Mouse (Mus musculus): ENCODE results near the gene Apobec2.

The Apobec2 gene

DNA sequence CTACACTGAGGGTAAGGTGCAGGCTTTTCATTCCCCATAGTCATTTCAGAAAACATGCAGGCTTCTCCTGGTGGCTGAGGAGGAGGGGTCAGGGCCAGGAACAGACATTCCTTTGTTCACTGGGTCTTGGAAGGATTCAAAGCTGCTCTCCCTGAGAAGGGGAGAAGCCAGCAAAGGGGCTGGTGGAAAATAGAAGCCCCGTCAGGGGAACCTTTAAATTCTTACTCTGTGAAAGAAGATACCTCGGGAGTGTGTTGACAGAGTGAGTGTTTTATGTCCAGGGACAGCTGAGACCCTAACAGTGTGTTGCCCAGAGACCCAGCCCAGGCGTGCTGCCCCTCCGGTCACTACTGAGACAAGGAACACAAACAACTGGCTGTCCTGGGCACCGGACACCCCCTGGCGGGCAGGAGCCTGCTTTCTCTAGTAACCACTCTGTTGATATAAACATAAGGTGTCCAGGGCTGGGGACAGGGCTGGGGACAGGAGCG is 4.7 kb upstream of the Apobec2 start:
- DNase-seq (ENCODE audit: extremely low read depth, low read depth), result no peak

DNA sequence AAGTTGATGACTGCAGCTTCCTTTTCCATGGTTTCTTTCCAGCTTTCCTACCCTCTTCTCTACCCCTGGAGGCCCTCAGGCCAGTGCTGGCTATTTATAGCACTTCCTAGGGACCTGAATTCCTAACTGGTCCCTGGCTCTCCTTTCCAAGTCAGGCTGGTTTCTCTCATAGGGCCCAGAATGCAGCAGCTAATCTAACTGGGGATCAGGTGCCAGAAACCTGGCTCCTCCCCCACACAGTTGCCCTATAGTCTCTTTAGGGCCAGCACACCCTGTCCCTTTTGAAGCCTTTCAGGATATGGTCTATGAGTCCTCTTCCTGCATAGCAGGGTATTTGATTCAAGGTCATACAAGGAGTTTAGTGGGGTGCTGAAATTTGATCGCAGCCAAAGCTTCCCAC is 3.8 kb upstream of the Apobec2 start:
- no peak for DNase-seq (ENCODE audit: extremely low read depth, low read depth)

DNA sequence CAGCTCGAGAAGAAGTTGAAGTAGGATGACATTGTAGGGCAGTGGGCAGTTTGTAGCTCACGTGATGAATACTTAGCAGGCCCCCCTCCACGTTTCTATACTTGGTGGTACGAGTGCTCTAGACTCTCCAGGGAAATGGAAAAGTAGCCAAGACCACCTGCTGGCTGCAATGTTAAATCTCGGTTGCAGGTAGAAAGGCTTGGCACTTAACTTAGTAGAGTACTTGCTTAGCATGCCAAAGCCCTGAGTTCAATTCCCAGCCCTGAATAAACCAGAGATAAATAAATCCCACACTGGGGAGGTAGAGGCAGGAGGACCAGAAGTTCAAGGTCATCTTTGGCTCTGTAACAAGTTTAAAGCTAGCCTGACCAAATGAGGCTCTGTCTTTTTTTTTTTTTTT is 1.7 kb upstream of the Apobec2 start:
- DNase-seq (ENCODE audit: extremely low read depth, low read depth), result no peak

DNA sequence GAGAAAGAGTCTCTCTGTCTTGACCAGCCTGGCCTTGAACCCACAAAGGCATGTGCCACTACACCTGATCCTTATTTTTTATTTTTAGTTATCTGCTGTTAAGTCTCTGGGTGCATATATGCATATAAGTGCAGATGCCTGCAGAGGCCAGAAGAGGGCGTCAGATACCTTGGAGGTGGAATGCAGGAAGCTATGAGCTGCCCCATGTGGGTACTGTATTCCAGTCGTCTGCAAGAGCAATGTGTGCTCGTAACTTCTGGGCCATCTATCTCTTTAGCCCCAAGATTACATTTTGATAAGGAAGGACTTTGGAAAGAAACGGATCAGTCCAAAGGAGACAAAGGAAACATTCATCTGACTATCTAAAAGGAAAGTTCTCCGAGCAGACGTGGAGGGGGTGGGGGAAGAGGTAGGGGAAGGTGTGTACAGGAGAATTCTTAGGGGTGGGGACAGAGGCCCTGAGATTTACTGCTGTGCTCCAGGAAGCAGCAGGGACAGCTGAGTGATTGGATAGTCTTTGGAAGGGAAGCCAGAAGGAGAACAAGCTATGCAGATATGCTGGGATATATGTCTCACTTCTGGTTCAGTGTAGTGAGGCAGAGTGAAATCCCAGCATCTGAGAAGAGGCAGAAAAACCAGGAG is 1.1 kb upstream of the Apobec2 start:
- no peak for DNase-seq (ENCODE audit: extremely low read depth, low read depth)

DNA sequence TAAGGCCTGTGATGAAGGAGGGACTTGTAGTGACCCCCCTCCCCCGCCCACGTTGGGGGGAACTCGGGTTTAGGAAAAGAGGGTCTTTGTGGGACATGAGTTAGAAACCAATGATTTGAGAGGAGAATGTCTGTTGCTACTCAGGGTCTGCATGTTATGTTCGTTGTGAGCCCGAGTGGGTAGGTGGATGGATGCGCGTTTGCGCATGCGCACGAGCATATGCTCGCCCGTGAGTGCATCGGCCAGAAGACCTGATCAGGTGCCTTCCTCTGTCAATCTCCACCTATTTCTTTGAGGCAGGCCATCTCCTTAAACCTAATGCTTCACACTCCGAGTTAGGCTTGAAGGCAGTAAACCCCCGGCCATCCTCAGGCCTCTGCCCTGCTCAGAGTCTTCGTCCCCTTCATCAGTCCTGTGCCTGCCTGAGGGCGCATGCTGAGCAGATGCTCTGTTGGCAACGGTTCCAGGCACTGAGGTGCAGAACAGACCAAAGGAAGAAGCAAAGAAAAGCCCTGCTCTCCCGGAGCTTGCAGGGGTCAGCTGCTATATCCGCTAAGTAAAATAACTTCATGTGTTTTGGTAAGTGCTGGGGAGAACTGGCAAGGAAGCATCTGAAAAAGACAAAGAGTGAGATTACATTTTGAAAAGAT is 401 bp upstream of the Apobec2 start:
- DNase-seq (ENCODE audit: extremely low read depth, low read depth), result no peak

DNA sequence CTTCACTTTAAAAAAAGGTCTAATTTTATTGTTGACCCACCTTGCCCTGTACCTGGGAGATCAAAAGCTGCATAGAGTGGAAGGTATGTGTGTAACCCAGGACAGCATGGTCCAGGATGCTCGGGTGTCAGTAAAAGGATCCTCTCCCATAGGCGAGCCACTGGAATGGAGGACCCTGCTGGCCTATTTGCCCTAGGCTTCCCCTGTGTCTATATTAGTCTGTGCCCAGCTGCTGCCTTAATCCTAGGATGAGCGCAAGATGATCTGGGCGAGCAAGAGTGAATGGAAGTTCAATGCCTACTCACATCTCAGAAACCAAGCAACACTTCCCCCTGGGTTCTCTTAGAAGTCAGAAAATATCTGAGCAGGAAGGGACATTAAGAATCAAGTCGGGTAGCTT is 1.7 kb downstream of the Apobec2 start:
- DNase-seq (ENCODE audit: extremely low read depth, low read depth), result no peak

DNA sequence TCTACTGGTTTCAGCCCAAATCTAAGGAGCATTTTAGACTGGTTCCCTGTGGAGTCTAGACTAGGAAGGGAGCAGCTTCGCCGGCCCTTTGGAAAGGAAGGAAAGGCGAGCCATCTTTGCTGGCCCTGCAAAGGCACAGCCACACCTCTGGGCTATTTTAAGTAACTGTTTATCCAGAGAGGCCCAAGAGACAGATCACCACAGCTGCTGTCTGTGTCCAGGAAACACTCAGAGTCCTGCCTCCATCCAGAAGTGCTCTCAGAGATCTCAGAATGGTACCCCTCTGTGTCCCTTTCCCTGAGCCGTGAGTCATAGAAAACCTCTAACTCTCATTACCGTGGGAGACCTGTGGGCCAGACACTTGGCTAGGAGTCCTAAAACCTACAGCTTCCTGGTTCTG is 2.3 kb downstream of the Apobec2 start:
- no peak for DNase-seq (ENCODE audit: extremely low read depth, low read depth)

DNA sequence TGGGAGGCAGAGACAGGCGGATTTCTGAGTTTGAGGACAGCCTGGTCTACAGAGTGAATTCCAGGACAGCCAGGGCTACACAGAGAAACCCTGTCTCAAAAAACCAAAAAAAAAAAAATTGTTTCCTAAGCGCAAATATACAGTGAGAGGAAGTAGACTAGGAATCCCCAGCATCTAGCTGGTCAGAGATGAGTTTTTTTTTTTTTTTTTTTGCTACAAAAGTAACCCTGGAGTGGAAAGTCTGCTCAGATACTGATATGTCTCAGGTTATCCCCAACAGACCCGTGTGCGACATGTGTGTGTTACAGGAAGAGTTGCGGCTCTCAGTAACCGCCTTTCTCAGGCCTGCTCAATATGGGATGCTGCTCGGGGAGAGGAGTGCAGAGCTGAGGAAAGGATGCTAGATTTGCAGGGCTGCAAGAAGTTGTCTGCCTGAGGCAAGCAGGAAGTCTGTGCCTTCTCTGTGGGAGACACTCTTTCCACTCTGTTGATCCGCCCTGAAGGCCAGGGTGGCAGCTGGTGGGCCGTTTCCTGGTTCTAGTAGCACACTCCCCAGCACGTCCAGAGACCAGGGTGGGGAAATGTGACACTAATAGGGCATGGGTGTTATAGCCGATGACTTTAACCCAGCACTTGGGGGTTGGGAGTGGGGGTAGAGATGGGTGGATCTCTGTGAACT is 4.7 kb downstream of the Apobec2 start:
- no peak for DNase-seq (ENCODE audit: extremely low read depth, low read depth)

DNA sequence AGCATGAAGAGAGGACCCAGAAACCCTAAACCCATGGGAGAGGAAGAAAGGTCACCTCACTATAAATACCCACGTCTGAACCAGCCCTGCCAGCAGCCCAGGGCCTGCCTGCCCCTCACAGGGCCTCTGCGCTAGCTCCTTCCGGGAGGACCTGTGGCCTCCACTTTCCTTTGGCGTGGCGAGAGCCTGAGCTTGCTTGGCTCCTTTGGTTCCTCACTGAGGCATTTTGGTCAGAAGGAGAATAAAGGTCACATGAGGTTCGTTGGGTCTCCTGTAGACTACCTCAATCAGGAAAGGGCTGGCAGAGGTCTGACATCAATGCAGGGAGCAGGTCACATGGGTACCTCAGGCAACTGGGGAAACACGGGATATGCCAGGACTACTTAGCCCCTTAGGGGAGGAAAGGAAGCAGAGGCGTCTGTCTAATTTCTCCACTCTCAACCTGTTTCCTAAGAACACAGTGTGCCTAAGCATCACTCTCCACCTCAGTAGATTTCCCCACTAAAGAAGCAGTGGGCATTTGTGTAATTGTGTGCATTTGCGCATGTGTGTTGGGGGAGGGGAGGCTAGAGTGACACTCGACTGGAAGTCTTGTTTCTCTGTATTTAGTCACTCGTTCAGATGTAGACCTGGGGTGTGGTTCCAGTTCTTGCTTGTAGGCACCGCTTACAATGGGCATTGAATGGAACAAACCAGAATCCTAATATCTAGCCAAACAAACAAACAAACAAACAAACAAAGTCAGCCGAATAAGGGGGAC is 5.6 kb downstream of the Apobec2 start:
- no peak for DNase-seq (ENCODE audit: extremely low read depth, low read depth)

DNA sequence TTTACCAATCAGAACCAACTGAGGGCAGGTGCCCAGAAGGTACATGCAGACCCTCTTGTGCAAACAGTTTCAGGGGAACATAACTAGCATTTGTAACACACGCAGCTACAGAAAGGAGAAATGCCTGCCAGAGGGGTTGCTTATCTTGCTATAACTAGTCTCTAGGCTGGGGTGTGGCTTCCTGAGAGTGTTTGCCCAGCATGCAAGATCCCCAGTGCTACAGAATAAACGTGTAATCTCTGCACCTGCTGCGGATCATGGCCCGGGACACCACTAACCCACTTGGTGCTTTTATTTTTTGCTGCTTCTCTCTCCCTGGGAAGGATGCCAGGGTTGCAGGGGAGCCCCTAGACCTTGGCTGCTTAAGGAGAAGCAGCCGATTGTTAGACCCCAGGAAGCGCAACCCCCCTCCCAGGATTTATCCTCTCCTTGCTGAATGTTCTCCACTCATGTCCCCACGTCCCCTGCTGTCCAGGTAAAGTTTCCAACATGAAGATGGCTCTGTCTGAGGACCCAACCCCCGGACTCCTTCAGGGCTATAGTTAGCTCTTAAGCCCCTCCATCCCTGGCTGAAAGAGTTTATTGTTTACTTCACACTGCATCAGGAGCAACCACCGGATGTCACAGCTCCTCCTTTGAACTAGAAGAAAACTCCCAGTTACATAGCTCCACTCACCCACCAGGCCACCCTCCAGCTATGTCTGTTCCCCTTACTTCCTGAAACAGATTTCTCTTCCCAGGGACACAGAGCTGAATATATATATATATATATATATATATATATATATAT is 6.7 kb downstream of the Apobec2 start:
- DNase-seq (ENCODE audit: extremely low read depth, low read depth), result peak; percentile 80

DNA sequence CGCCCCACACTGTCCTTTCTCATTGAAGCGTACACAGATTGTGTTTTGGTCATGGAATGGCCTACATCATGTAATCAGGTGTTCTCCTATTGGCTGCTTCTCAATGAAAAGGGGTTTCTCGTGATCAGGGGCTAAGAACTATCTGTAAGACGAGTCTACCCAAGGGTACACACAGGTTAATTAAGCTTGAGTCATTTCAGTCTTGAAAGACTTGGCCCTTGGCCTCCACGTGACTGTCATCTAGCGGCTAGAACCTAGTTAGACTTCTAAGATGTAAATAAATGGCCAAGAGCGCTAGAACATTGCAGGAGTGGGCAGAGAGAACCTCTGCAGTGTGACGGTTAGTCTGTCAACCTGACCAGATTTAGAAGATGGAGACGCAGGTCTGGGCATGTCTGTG is 8.5 kb downstream of the Apobec2 start:
- no peak for DNase-seq (ENCODE audit: extremely low read depth, low read depth)

DNA sequence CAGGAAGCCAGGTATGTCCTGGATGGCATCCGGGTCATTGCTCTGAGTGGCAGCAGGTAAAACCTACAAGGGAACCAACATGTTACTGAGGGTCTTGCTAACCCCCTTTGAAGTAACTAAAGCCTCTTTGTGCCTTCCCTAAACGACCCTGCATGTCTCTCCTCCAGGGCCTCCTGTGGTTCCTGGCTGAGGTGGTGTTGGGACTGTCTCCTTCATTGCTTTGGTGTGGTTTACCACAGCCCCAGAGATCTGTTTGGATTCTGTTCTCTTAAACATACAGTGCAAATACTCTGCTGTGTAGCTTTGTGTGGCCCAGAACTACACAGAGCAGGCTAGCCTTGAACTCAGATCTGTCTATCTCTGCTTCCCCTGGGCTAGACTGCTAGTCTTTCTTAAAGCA is 13.2 kb downstream of the Apobec2 start:
- no peak for DNase-seq (ENCODE audit: extremely low read depth, low read depth)

DNA sequence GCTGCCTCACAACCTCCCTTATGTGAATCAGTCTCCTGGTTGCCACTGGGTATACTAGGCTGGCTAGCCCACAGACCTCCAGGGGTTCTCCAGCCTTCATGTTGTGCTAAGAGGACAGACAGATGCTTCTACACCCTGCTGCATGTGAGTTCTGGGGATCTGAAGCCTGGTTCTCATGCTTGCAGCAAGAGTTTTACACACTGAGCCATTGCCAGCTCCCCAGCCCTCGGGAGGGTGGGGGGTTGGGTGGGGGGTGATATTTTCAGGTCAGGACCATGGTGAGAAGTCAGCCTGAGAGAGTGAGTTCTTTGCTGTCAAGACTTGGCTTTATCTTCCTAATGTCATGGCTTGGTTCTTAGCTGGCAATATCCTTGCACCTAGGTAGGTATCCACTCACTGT is 13.9 kb downstream of the Apobec2 start:
- DNase-seq (ENCODE audit: extremely low read depth, low read depth), result no peak

DNA sequence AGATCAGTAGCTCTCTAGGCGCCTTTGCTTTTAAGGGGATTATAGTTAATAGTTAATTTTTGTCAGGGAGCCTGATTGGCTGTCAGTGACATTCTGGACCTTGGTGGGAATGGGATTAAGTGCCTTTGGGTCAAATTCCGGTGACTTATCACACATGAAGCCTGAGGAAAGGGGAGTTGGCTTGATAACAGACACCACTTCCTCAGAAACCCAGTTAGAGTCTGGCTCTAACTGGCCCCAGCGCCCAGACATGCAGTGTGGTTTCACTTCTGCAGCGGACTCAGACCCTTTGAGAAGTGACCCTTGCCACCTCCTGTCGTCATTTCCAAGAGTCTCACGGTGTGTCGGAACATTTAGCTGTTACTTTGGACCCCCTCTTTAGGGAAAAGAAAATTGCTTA is 14.6 kb downstream of the Apobec2 start:
- DNase-seq (ENCODE audit: extremely low read depth, low read depth), result peak; percentile 36

DNA sequence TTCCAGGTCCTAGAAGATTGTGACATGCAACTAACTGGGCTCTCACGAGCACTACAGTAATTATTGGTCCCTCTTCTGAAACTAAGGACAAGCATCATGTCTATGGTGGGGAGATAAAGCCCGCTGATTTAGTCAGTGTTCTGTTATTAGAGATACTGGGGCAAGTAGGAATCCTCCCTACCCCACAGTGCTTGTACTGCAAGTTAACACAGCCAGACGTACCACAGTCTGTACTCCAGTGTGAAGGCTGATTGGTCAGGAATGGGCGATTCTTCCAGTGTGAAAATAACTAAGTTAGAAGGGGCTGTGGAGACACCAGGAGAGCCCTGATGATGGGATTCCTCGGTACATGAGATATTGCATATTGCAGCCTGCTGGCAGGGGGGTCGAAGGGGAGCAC is 15.2 kb downstream of the Apobec2 start:
- DNase-seq (ENCODE audit: extremely low read depth, low read depth), result no peak

DNA sequence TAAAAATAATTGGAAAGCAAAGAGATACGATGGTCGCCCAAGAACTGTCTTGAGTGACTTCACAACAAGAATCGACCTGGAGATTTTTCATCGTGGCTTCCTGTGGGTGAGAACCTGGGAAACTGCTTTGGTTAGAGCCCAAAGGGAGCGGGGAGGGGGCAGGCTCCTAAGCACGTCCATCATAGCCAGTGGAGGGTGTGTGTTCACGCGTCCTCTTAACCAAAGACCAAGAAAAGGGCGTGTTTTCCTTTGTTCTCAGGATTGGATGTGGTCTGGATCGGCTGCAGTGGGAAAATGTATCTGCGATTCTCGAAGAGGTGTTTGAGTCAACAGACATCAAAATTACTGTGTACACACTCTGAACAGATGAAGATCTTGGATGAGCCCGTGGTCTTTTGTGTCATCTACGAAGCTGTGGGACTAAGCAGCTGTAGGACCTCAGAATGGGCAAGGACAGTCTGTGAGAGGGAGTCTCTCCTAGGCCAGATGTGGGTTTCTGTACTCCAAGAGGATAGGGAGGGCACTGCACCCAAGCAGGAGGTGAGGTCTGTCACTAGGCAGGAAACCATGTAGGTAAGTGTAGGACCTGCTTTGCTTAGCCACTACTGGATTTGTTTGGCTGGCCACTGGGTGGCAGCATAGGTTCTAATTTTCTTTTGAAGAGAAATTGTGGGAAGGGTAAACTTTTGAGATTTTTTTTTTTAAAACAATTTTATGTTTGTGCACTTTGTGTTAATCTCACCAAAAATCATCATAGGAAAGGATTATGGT is 16.1 kb downstream of the Apobec2 start:
- DNase-seq (ENCODE audit: extremely low read depth, low read depth), result peak; percentile 42

DNA sequence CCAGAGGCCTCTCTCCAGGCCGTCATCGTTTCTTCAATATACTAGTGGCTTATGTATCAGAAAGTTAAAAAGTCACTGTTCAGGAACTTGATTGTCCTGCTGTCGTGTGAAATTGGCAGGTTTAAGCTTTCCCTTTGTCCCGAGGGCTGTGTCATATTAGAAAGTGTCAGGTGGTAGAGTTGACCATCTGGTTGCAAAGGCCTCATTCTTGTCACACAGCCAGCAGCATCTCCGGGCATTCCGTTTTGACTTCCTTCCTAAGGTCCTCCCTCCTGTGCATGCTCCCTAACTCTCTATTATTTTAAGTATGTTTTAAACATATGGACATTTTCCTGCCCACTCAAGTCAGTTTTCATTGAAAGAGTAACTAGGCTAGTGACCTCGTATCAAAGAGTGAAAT is 16.7 kb downstream of the Apobec2 start:
- no peak for DNase-seq (ENCODE audit: extremely low read depth, low read depth)

DNA sequence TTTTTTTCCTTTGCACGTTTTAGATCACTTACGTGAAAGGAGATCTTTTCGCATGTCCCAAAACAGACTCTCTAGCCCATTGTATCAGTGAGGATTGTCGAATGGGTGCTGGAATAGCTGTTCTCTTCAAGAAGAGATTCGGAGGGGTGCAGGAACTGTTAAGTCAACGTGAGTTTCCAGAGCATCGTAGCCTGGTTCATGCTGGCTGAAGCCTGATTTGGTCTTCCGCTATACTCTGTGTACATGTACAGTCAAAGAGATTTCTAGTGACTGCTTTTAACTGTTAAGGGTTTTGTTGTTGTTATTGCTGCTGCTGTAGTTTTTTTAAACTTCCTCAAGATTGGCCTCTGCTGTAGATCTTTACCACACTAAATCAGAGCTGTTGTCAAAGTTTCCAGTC is 21.5 kb downstream of the Apobec2 start:
- peak; percentile 18 for DNase-seq (ENCODE audit: extremely low read depth, low read depth)

DNA sequence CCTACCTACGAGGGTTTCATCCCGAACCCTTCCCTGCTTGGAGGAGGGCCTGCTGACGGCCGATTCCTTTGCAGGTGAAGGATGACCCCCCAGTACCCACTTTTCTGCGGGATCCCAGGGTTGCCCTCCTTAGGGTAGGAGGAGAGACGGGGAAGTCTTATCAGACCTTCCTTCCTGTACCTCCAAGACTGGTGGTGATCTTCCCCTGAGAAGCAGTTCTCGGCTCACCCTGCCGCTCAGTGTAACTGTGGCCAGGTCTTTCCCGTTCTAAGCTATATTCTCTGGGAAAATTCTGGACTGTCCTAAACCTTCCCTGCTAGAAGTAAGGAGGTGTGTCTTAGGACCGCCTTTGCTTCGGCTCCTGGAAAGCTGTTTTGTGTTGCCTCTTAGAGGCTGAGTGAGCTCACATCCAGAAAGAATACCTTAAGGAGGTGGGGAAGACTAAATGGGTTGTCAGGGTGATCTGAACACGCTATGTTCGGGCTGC is 22.4 kb downstream of the Apobec2 start:
- DNase-seq (ENCODE audit: extremely low read depth, low read depth), result peak; percentile 68
